Mouse (Mus musculus) C2C12 (cell line): ENCODE data around the gene Gtf2i. TPM values are rescaled to one million over a fixed set of nuclear protein-coding genes. Genes with fewer than 3 reads are reported as not detected.

Source experiments
- H3K27me3 ChIP-seq: one replicate; pipeline ENCODE4 v1.6.1; 2011; ENCODE audit not compliant: control insufficient read depth, insufficient read depth, insufficient read length
- H3K36me3 ChIP-seq: one replicate; pipeline ENCODE4 v1.6.1; 2011; ENCODE audit not compliant: control insufficient read depth, insufficient read depth
- H3K4me3 ChIP-seq: one replicate; pipeline ENCODE4 v1.5.1; 2011; ENCODE audit warnings: mild to moderate bottlenecking, control low read depth; ENCODE audit not compliant: poor library complexity, insufficient read depth, severe bottlenecking
- H3K79me2 ChIP-seq: one replicate; pipeline ENCODE4 v1.6.1; 2011; ENCODE audit not compliant: control insufficient read depth, insufficient read depth
- H3K79me3 ChIP-seq: one replicate; pipeline ENCODE4 v1.6.1; 2011; ENCODE audit warnings: low read depth, control low read depth
- H3ac ChIP-seq: one replicate; pipeline ENCODE3; 2011; ENCODE audit warnings: low read depth; ENCODE audit not compliant: control insufficient read depth, insufficient read length
- CEBPB ChIP-seq: IDR thresholded peaks from one replicate; pipeline ENCODE4 v1.6.1; 2011; ENCODE audit warnings: low read depth, mild to moderate bottlenecking, control low read depth, moderate library complexity
- CTCF ChIP-seq: IDR thresholded peaks from one replicate; pipeline ENCODE4 v1.5.1; 2011; ENCODE audit not compliant: control insufficient read depth, insufficient read depth, insufficient read length
- FOSL1 ChIP-seq: IDR thresholded peaks from one replicate; pipeline ENCODE4 v1.8.0; 2011; ENCODE audit warnings: mild to moderate bottlenecking, low read length; ENCODE audit not compliant: poor library complexity, insufficient read depth, severe bottlenecking
- MAX ChIP-seq: IDR thresholded peaks from one replicate; pipeline ENCODE4 v1.6.1; 2011; ENCODE audit warnings: mild to moderate bottlenecking, control low read depth
- MYOD1 ChIP-seq: IDR thresholded peaks from one replicate; pipeline ENCODE4 v1.6.1; 2011; ENCODE audit warnings: low read depth; ENCODE audit not compliant: control insufficient read depth, insufficient read length
- MYOG ChIP-seq: IDR thresholded peaks from one replicate; pipeline ENCODE4 v1.6.1; 2011; ENCODE audit not compliant: control insufficient read depth, insufficient read length; ENCODE audit errors: extremely low read depth
- USF1 ChIP-seq: IDR thresholded peaks from one replicate; pipeline ENCODE4 v1.6.1; 2011; ENCODE audit warnings: low read depth, mild to moderate bottlenecking, control low read depth, moderate library complexity
- polyA plus RNA-seq: library from polyadenylated mRNA; unstranded; fragments of >200 nt; fragmentation: generic; extraction: Trizol; gene quantifications from one replicate; pipeline ENCODE4 v1.2.1, GENCODE M21; 2012; ENCODE audit warnings: missing spikeins

The Gtf2i gene
- polyA plus RNA-seq, 1 experiment = 75.9 TPM

DNA sequence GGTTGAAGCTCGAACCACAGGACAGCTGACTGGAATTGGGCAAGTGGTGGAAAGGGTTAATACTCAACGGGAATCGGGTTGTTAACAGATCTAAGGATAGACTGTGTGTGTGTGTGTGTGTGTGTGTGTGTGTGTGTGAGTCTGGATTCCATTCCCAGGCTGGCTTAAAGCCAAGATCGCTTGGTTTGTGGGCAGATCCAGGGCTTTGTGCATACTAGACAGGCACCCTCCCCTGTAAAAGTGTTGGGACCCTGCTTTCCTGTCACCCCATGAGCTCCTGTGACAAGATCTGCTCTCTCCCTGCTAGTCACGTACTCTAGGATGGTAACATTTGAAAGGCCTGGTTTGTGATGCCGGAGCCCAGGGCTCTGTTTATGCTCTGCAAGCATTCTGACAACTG is 79.4 kb downstream of the Gtf2i start:
- H3K79me2 ChIP-seq = no peaks in the 10 kb centered on the region
- no peak for TF ChIP-seq CEBPB
- no peak for TF ChIP-seq FOSL1
- TF ChIP-seq USF1 = no peak
- TF ChIP-seq MYOG = no peak
- no peak for TF ChIP-seq MYOD1
- no peak for TF ChIP-seq CTCF
- no peak for TF ChIP-seq MAX
- H3K4me3 ChIP-seq = no peak overlapping the region
- peaks cover 35% of the 10 kb centered on the region for H3K36me3 ChIP-seq
- no peaks in the 10 kb centered on the region for H3K79me3 ChIP-seq
- no peaks in the 10 kb centered on the region for H3K27me3 ChIP-seq
- H3ac ChIP-seq = no peak overlapping the region

DNA sequence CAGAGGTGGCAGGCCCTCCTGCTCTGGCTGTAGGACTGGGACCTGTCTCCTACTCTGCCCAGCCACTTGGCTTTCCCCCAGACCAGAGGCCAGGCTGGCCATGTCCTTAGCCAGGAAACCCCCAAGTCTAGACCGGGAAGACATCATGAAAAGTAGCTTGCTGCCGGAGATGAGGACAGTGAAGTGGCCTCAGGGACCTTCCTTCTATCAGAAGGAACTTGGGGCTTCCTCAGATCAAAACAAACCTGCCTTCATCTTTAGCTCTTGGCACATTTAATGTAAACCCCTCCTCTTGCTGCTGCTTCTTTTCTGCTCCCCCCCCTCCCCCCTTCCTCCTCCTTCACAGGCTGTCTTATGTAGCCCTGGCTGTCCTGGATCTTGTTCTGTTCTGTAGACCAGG is 80.4 kb downstream of the Gtf2i start:
- Histone ChIP-seq H3K4me3 (no peak overlapping the region), H3ac (no peak overlapping the region), H3K79me2 (no peaks in the 10 kb centered on the region), H3K79me3 (no peaks in the 10 kb centered on the region), H3K36me3 (peaks cover 26% of the 10 kb centered on the region), H3K27me3 (no peaks in the 10 kb centered on the region)
- TF ChIP-seq CEBPB = no peak
- no peak for TF ChIP-seq MYOD1

DNA sequence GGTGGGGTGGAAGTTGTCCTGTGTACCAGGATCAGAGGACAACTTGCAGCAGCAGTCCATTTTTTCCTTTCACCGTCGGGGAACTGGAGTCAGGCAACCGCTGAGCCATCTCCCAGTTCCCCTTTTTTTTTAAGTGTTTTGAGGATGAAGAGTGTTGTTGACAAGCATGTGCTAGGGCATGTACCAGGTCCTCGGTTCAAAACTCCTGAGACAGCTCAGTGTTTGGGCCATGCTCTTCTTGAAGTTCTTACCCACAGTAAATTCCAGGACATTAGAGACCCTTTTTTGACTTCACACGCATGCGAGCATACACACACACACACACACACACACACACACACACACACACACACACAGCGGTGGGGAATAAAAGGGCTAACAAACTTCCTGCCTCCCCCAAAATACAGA is 81.3 kb downstream of the Gtf2i start:
- Histone ChIP-seq H3K79me2 (no peaks in the 10 kb centered on the region), H3K36me3 (peaks cover 17% of the 10 kb centered on the region), H3K4me3 (no peak overlapping the region), H3ac (no peak overlapping the region), H3K27me3 (no peaks in the 10 kb centered on the region), H3K79me3 (no peaks in the 10 kb centered on the region)
- TF ChIP-seq CEBPB (no peak), CTCF (no peak), MYOG (no peak), MAX (no peak), FOSL1 (no peak), USF1 (no peak), MYOD1 (no peak)

DNA sequence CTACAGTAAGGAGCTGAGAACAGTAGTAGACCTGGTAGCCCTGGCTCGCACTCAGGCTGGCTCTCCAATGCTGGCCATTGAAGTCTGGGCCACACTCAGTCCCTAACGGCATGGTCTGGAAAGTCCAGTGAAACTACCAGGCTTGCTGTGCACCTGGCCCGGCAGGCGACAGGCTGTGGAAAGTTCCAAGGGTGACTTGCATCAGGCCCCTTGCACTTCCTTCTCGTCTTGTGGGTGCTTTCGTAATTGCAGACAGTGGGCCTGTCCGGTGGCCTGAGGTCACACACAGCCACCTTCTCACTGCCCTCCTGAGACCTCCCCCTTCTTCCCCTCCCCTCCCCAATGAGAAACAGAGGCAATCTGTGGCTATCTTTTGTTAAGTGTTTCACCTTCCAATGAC is 82.0 kb downstream of the Gtf2i start:
- Histone ChIP-seq H3K36me3 (peaks cover 13% of the 10 kb centered on the region), H3K79me2 (no peaks in the 10 kb centered on the region), H3K79me3 (no peaks in the 10 kb centered on the region), H3K27me3 (no peaks in the 10 kb centered on the region), H3K4me3 (no peak overlapping the region), H3ac (no peak overlapping the region)
- no peak for TF ChIP-seq FOSL1
- TF ChIP-seq MYOD1 = no peak
- TF ChIP-seq CEBPB = no peak
- TF ChIP-seq MAX = no peak
- no peak for TF ChIP-seq MYOG
- no peak for TF ChIP-seq USF1
- no peak for TF ChIP-seq CTCF

DNA sequence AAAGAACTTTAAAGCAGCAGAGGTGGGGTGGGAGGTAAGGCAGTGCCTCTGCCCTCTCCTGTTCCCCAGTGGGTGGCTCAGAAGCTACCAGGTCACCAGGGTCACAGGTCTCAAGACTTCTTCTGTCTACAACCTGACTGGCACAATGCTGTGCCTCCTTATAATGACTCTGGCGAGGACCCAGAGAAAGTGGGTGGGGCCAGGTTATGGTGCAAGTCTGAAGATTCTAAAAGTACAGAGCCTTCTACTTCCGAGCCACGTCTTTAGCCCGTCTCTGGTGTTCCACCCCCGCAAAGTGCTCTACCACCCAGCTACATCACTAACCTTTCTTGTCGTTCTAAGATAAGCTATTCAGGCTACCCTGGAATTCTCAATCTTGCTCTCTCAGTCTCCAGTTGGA is 82.4 kb downstream of the Gtf2i start:
- no peak overlapping the region for H3ac ChIP-seq
- H3K27me3 ChIP-seq = no peaks in the 10 kb centered on the region
- H3K36me3 ChIP-seq = peaks cover 8% of the 10 kb centered on the region
- no peak overlapping the region for H3K4me3 ChIP-seq
- H3K79me3 ChIP-seq = no peaks in the 10 kb centered on the region
- H3K79me2 ChIP-seq = no peaks in the 10 kb centered on the region
- TF ChIP-seq USF1 (no peak), MYOG (no peak), MAX (no peak), MYOD1 (no peak), CEBPB (no peak), CTCF (no peak), FOSL1 (no peak)

DNA sequence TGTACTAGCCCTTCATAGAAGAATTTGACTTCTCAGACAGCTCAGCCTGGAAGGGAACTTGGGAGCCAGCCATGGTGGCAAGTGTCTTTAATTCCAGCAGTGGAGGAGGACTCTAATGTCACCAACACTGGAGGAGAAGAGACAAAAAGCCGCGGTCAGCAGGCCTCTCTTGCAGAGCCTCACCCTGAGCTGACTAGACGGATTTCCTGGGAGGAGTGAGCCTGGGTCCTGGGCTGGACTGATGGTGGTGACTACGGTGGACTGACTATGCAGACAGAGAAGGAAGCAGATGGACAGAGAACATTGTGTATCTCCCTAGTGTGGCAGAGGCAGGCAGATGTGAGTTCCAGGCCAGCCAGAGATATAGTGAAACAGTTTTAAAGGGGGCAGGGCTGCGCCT is 83.2 kb downstream of the Gtf2i start:
- Histone ChIP-seq H3K79me3 (no peaks in the 10 kb centered on the region), H3K79me2 (no peaks in the 10 kb centered on the region), H3K36me3 (peaks cover 2% of the 10 kb centered on the region), H3K4me3 (no peak overlapping the region), H3K27me3 (no peaks in the 10 kb centered on the region), H3ac (no peak overlapping the region)
- TF ChIP-seq MYOG (no peak), MYOD1 (no peak), CEBPB (no peak), USF1 (no peak), MAX (no peak), FOSL1 (no peak), CTCF (no peak)
